Mouse (Mus musculus) lung, postnatal 0 days (tissue): ENCODE measurements around the gene Dhrs1. TPM values are rescaled to one million over a fixed set of nuclear protein-coding genes. Genes with fewer than 3 reads are reported as not detected.

Source experiments
- ATAC-seq: fragments of 200-750 bp; cut with Nextera tagmentation; 2 replicates; pipeline ENCODE4 v1.8.0; 2017; ENCODE audit warnings: moderate library complexity
- DNase-seq: peaks from one replicate; pipeline ENCODE4 v3.0.0-alpha.2; 2016; ENCODE audit warnings: low spot score
- H3K27ac ChIP-seq: fragments of 300-500 bp; sonication (generic); 2 replicates; pipeline ENCODE4 v1.5.1; 2014; ENCODE audit warnings: antibody characterized with exemption, mild to moderate bottlenecking, low read length, mixed read lengths
- H3K27me3 ChIP-seq: fragments of 300-500 bp; sonication (generic); replicated peaks from 2 replicates; pipeline ENCODE4 v1.6.1; 2014; ENCODE audit warnings: low read length, mixed read lengths; ENCODE audit not compliant: insufficient read depth
- H3K36me3 ChIP-seq: fragments of 300-500 bp; sonication (generic); 2 replicates; pipeline ENCODE4 v1.6.1; 2014; ENCODE audit warnings: low read length, mixed read lengths; ENCODE audit not compliant: insufficient read depth
- H3K4me1 ChIP-seq: fragments of 300-500 bp; sonication (generic); 2 replicates; pipeline ENCODE4 v1.6.1; 2014; ENCODE audit warnings: antibody characterized with exemption, low read depth, low read length, mixed read lengths; ENCODE audit not compliant: insufficient read depth
- H3K4me2 ChIP-seq: fragments of 300-500 bp; sonication (generic); replicated peaks from 2 replicates; pipeline ENCODE4 v1.6.1; 2014; ENCODE audit warnings: low read depth, mild to moderate bottlenecking, low read length, moderate library complexity, mixed read lengths
- H3K4me3 ChIP-seq: fragments of 300-500 bp; sonication (generic); 2 replicates; pipeline ENCODE4 v1.5.1; 2014; ENCODE audit warnings: low read depth, low read length
- H3K9ac ChIP-seq: fragments of 300-500 bp; sonication (generic); replicated peaks from 2 replicates; pipeline ENCODE4 v1.6.1; 2014; ENCODE audit warnings: low read depth, mild to moderate bottlenecking
- H3K9me3 ChIP-seq: fragments of 300-500 bp; sonication (generic); 2 replicates; pipeline ENCODE4 v1.6.1; 2016; ENCODE audit warnings: low read length, mixed read lengths
- CTCF ChIP-seq: IDR thresholded peaks from 2 replicates; pipeline ENCODE4 v1.5.1; 2016; ENCODE audit warnings: antibody characterized with exemption, mild to moderate bottlenecking
- EP300 ChIP-seq: IDR thresholded peaks from 2 replicates; pipeline ENCODE4 v1.6.1; 2016; ENCODE audit warnings: antibody characterized with exemption, mild to moderate bottlenecking, control low read depth
- WGBS: fragments of 180-500 bp; shearing (Covaris S2); extraction: QIAGEN DNeasy Blood & Tissue Kit; methylation state at CpG from one replicate; pipeline ENCODE4 v1.1.7; 2014; 5-methylcytosine and 5-hydroxymethylcytosine counted together
- polyA plus RNA-seq: library from polyadenylated mRNA; unstranded; fragments of >200 nt; fragmentation: Nextera tagmentation; extraction: Ambion mirVana; gene quantifications from 2 replicates; pipeline ENCODE4 v1.2.1, GENCODE M21; 2015

Dhrs1 gene
- polyA plus RNA-seq, 1 experiment from 2014 or later = 74.1 TPM

DNA sequence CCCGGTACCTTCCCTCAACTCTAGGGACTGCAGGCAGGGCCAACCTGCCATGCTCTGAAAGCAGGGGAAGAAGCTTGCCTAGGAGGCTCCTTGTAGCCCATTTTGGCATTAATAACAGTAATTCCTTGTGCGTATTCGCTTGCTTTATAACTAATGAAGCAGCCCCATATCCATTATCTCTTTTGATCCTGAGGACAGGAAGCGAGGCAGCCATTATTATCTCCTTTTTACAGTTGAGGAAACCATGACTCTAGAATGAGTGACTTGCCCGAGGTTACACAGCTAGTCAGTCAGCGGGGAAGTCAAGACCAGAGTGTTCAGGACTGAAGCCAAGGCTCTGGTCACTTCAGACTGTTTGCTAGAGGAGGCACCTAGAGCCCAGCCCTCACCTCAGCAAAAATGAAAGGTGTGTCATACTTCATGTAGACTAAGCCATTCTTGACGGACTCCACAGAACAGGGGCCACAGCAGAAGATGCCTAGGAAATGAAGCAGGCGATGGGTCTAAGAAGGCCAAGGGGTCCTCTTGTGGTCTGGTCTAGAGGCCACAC is 39.4 kb downstream of the Dhrs1 start:
- 77% methylated on average over 8 of the region's 8 CpGs for WGBS
- H3K4me2 ChIP-seq = no peak overlapping the region

DNA sequence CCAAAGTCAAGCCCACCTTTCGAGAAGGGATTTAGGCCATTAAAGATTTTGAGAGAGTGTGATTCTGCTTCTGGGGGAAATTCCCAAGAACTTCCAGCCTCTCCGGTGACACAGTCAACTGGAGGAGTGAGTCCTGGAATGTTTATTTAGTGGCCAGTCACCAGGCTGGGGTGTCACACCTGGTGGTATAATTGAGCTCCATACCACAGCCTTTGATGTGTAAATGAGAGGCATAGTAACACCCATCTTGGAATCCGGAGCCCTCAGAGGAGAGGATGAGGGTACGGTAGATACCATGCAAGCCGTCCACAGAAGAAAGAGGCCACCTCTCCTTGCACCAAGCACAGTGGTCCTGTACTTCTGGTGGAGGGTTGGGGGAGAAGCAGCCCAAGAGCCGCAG is 42.7 kb downstream of the Dhrs1 start:
- H3K36me3 ChIP-seq = no peaks in the 10 kb centered on the region
- ATAC-seq = peak; percentile 40; the same call in 1 of the 2 replicates
- no peak overlapping the region for H3K4me2 ChIP-seq
- no peak overlapping the region for H3K4me3 ChIP-seq
- H3K27ac ChIP-seq = no peak overlapping the region
- no peaks in the 10 kb centered on the region for H3K9me3 ChIP-seq
- DNase-seq = no peak
- WGBS = 41% methylated on average over 6 of the region's 6 CpGs
- H3K4me1 ChIP-seq = no peaks in the 10 kb centered on the region
- H3K9ac ChIP-seq = no peak overlapping the region
- TF ChIP-seq CTCF (no peak), EP300 (no peak)
- H3K27me3 ChIP-seq = no peaks in the 10 kb centered on the region

More for the DNA sequence above, 39.4 kb downstream of the Dhrs1 start:
- no peaks in the 10 kb centered on the region for H3K27me3 ChIP-seq
- no peak overlapping the region for H3K4me3 ChIP-seq
- DNase-seq (peak; percentile 74), ATAC-seq (peak; percentile 84)
- no peak overlapping the region for H3K9ac ChIP-seq
- H3K9me3 ChIP-seq = no peaks in the 10 kb centered on the region
- peak overlapping the region; percentile 60 for H3K27ac ChIP-seq
- H3K36me3 ChIP-seq = no peaks in the 10 kb centered on the region
- no peak for TF ChIP-seq EP300
- TF ChIP-seq CTCF = no peak
- H3K4me1 ChIP-seq = no peaks in the 10 kb centered on the region

DNA sequence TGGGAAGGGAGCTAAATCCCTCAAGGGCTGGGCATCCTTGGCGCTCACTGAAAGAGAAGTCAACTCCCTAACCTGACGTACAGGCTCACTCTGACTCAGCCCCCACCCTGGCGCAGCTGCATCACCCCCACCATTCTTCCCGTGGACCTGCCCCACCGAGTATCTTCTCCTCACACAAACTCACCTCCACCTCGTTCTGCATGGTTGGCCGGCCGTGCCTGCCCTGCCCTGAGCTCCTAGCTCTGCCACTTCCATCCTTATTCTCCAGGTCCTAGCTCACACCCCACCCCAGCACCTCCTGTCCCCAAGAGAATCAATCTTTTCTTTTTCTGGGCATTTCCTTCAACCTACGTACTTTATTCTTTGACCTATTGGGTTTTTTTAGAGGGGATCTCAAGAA is 44.4 kb downstream of the Dhrs1 start:
- no peak for DNase-seq
- no peak overlapping the region for H3K4me3 ChIP-seq
- WGBS = 52% methylated on average over 9 of the region's 9 CpGs

DNA sequence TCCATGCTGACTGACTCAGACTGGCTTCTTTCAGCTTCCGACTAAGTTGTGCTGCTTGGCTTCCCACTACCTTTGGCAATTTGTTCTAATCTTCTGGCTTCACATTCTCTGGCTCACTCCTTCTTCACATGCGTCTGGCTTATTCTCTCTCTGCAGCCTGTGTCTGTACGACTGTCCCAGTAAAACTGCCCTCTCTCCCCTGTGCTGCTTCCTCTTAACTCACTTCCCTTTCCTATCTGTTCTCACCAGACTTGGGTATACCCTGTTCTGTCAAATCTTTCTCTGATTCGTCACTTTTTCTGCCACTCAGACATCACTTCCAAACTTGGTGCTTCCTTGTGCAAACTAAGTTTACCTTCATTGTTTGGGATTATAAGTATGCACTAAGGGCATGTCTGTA is 48.3 kb downstream of the Dhrs1 start:
- no peak for TF ChIP-seq EP300
- no peak for TF ChIP-seq CTCF
- 64% methylated on average over 4 of the region's 4 CpGs for WGBS
- Histone ChIP-seq H3K4me3 (no peak overlapping the region), H3K4me2 (no peak overlapping the region), H3K9ac (no peak overlapping the region), H3K27me3 (no peaks in the 10 kb centered on the region), H3K36me3 (no peaks in the 10 kb centered on the region), H3K4me1 (no peaks in the 10 kb centered on the region), H3K27ac (no peak overlapping the region), H3K9me3 (no peaks in the 10 kb centered on the region)
- ATAC-seq (no peak), DNase-seq (no peak)

More for the DNA sequence above, 44.4 kb downstream of the Dhrs1 start:
- no peak overlapping the region for H3K4me2 ChIP-seq
- ATAC-seq = no peak
- TF ChIP-seq EP300 (no peak), CTCF (no peak)
- H3K9ac ChIP-seq = no peak overlapping the region
- H3K27ac ChIP-seq = no peak overlapping the region
- no peaks in the 10 kb centered on the region for H3K4me1 ChIP-seq
- no peaks in the 10 kb centered on the region for H3K9me3 ChIP-seq
- H3K27me3 ChIP-seq = no peaks in the 10 kb centered on the region
- no peaks in the 10 kb centered on the region for H3K36me3 ChIP-seq

DNA sequence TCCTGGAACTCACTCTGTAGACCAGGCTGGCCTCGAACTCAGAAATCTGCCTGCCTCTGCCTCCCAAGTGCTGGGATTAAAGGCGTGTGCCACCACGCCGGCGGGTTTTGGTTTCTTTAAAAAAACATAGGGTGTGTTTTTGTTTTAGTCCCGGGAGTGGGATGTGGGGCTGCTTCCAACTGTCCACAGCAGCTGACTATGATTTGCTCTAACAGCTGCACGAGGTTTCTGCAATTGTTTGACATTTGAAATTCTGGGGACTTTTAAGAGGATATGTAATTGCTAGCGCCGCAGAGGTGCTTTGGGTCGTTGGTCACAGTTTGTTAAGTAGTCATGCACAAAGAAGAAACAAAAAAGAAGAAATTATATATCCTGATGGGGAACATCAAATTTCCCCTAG is 56.1 kb downstream of the Dhrs1 start:
- Histone ChIP-seq H3K9me3 (no peaks in the 10 kb centered on the region), H3K27me3 (no peaks in the 10 kb centered on the region), H3K9ac (no peak overlapping the region), H3K4me3 (no peak overlapping the region), H3K36me3 (no peaks in the 10 kb centered on the region), H3K27ac (no peak overlapping the region), H3K4me1 (no peaks in the 10 kb centered on the region), H3K4me2 (no peak overlapping the region)
- TF ChIP-seq EP300 = no peak
- TF ChIP-seq CTCF = no peak
- 71% methylated on average over 10 of the region's 10 CpGs for WGBS
- ATAC-seq = no peak
- DNase-seq = no peak

Other genes with a start within 250 kb of the Dhrs1 start
- not detected in 2 replicates for gene Cpne6, start 235.2 kb downstream of the Dhrs1 start, polyA plus RNA-seq
- not detected in 2 replicates for gene Nrl, start 220.7 kb downstream of the Dhrs1 start, polyA plus RNA-seq
- 37.4 and 37.6 TPM in 2 replicates for gene Pck2, start 205.4 kb downstream of the Dhrs1 start, polyA plus RNA-seq
- 93.4 and 95.3 TPM in 2 replicates for gene Dcaf11, start 185.7 kb downstream of the Dhrs1 start, polyA plus RNA-seq
- 1.8 and 2.3 TPM in 2 replicates for gene A730061H03Rik, start 185.3 kb downstream of the Dhrs1 start, polyA plus RNA-seq
- 1.3 and 1.5 TPM in 2 replicates for gene Fitm1, start 170.1 kb downstream of the Dhrs1 start, polyA plus RNA-seq
- 215 and 219 TPM in 2 replicates for gene Psme1, start 167.6 kb downstream of the Dhrs1 start, polyA plus RNA-seq
- 18.3 and 18.9 TPM in 2 replicates for gene Emc9, start 160.4 kb downstream of the Dhrs1 start, polyA plus RNA-seq
- 308 and 312 TPM in 2 replicates for gene Psme2, start 154.6 kb downstream of the Dhrs1 start, polyA plus RNA-seq
- 17.4 and 24.1 TPM in 2 replicates for gene Rnf31, start 154.0 kb downstream of the Dhrs1 start, polyA plus RNA-seq
- gene Irf9, start 142.1 kb downstream of the Dhrs1 start, polyA plus RNA-seq = 26.2 and 29.5 TPM in 2 replicates
- 4.4 and 4.7 TPM in 2 replicates for gene Rec8, start 127.7 kb downstream of the Dhrs1 start, polyA plus RNA-seq
- 25.5 and 25.9 TPM in 2 replicates for gene Ipo4, start 109.7 kb downstream of the Dhrs1 start, polyA plus RNA-seq
- gene Gm49378, start 107.8 kb downstream of the Dhrs1 start, polyA plus RNA-seq = 1.2 and 2.0 TPM in 2 replicates
- 84.3 and 91.1 TPM in 2 replicates for gene Tm9sf1, start 101.9 kb downstream of the Dhrs1 start, polyA plus RNA-seq
- 0.58 and 0.61 TPM in 2 replicates for gene Tssk4, start 95.5 kb downstream of the Dhrs1 start, polyA plus RNA-seq
- gene Mdp1, start 85.2 kb downstream of the Dhrs1 start, polyA plus RNA-seq = 46.2 and 47.6 TPM in 2 replicates
- gene Gmpr2, start 73.7 kb downstream of the Dhrs1 start, polyA plus RNA-seq = 34.0 and 38.6 TPM in 2 replicates
- gene Nedd8, start 73.6 kb downstream of the Dhrs1 start, polyA plus RNA-seq = 369 and 396 TPM in 2 replicates
- gene Tinf2, start 63.9 kb downstream of the Dhrs1 start, polyA plus RNA-seq = 18.8 and 19.9 TPM in 2 replicates
- 14.2 and 20.6 TPM in 2 replicates for gene Tgm1, start 31.8 kb downstream of the Dhrs1 start, polyA plus RNA-seq
- gene Rabggta, start 23.4 kb downstream of the Dhrs1 start, polyA plus RNA-seq = 31.4 and 32.5 TPM in 2 replicates
- gene Nop9, start within 50 bp of the Dhrs1 start, polyA plus RNA-seq = 16.2 and 19.5 TPM in 2 replicates
- 0.65 and 1.3 TPM in 2 replicates for gene Cideb, start 12.8 kb upstream of the Dhrs1 start, polyA plus RNA-seq
- gene Ltb4r2, start 15.7 kb upstream of the Dhrs1 start, polyA plus RNA-seq = 0.77 and 0.97 TPM in 2 replicates
- 4.1 and 4.6 TPM in 2 replicates for gene Ltb4r1, start 20.3 kb upstream of the Dhrs1 start, polyA plus RNA-seq
- gene Adcy4, start 38.4 kb upstream of the Dhrs1 start, polyA plus RNA-seq = 29.3 and 33.3 TPM in 2 replicates
- 16.2 and 24.2 TPM in 2 replicates for gene Ripk3, start 43.2 kb upstream of the Dhrs1 start, polyA plus RNA-seq
- gene Nfatc4, start 77.5 kb upstream of the Dhrs1 start, polyA plus RNA-seq = 17.1 and 18.1 TPM in 2 replicates
- gene Nynrin, start 108.3 kb upstream of the Dhrs1 start, polyA plus RNA-seq = 4.2 and 4.7 TPM in 2 replicates
- 0.26 and 0.44 TPM in 2 replicates for gene Cbln3, start 138.7 kb upstream of the Dhrs1 start, polyA plus RNA-seq
- 10.1 and 11.7 TPM in 2 replicates for gene Khnyn, start 139.3 kb upstream of the Dhrs1 start, polyA plus RNA-seq
- gene Sdr39u1, start 154.6 kb upstream of the Dhrs1 start, polyA plus RNA-seq = 43.0 and 46.3 TPM in 2 replicates
- 7.6 and 10.4 TPM in 2 replicates for gene Cma1, start 199.0 kb upstream of the Dhrs1 start, polyA plus RNA-seq
- gene Cma2, start 205.3 kb upstream of the Dhrs1 start, polyA plus RNA-seq = not detected in 2 replicates